Mouse (Mus musculus) CD4-positive helper T cell, adult 2 months (primary cell): ENCODE measurements around the gene Spryd4.
"Not testable (repeated sequence)": the region's sequence is repeated elsewhere in the genome, so short reads cannot be mapped to it uniquely, and the experiment has no call there.

Source experiments
- DNase-seq: peaks from one replicate; pipeline ENCODE4 v3.0.0-alpha.2; 2012; ENCODE audit warnings: low read depth, missing footprints, low spot score

Gene Spryd4

GRCm38 (mm10) chr10:128225538-128225937 lies 13.9 kb upstream of the Spryd4 start, which contains the start of gene Mip:
Gene Mip, plus strand, starts transcription at chr10:128225838.
- no peak for DNase-seq

- DNase-seq = no peak
Measured at GRCm38 (mm10) chr10:128225064-128225463, 13.5 kb upstream of the Spryd4 start.

GRCm38 (mm10) chr10:128221533-128222286 lies 10.1 kb upstream of the Spryd4 start:
- peak; percentile 45 for DNase-seq

- no peak for DNase-seq
Measured at GRCm38 (mm10) chr10:128218387-128219117, 6.9 kb upstream of the Spryd4 start.

GRCm38 (mm10) chr10:128214981-128215380 lies 3.4 kb upstream of the Spryd4 start:
- no peak for DNase-seq

- not testable (repeated sequence) for DNase-seq
Measured at GRCm38 (mm10) chr10:128214112-128214511, 2.5 kb upstream of the Spryd4 start.

GRCm38 (mm10) chr10:128212871-128213323 lies 1.3 kb upstream of the Spryd4 start:
- DNase-seq = peak; percentile 85

- no peak for DNase-seq
Measured at GRCm38 (mm10) chr10:128212148-128212547, 541 bp upstream of the Spryd4 start.

- DNase-seq = peak; percentile 25
Measured at GRCm38 (mm10) chr10:128210954-128211353, 653 bp downstream of the Spryd4 start.

GRCm38 (mm10) chr10:128210131-128210530 lies 1.5 kb downstream of the Spryd4 start:
- no peak for DNase-seq

GRCm38 (mm10) chr10:128209311-128210009 lies 2.1 kb downstream of the Spryd4 start:
- DNase-seq = no peak

GRCm38 (mm10) chr10:128208326-128208725 lies 3.3 kb downstream of the Spryd4 start:
- DNase-seq = no peak

- DNase-seq = no peak
Measured at GRCm38 (mm10) chr10:128204941-128205340, 6.7 kb downstream of the Spryd4 start.

GRCm38 (mm10) chr10:128201856-128202255 lies 9.8 kb downstream of the Spryd4 start:
- DNase-seq = no peak

- peak; percentile 63 for DNase-seq
Measured at GRCm38 (mm10) chr10:128194551-128195461, 16.8 kb downstream of the Spryd4 start.

- peak; percentile 88 for DNase-seq
Measured at GRCm38 (mm10) chr10:128194024-128194550, 17.5 kb downstream of the Spryd4 start, which contains the start of gene Gls2. Gene Gls2, plus strand, starts transcription at chr10:128194457.

- DNase-seq = no peak
Measured at GRCm38 (mm10) chr10:128193113-128193512, 18.5 kb downstream of the Spryd4 start.

GRCm38 (mm10) chr10:128192030-128192766 lies 19.4 kb downstream of the Spryd4 start:
- not testable (repeated sequence) for DNase-seq

GRCm38 (mm10) chr10:128191472-128191871 lies 20.1 kb downstream of the Spryd4 start:
- DNase-seq = no peak
